Mouse (Mus musculus): ENCODE measurements at regions not wholly inside any gene's neighbourhood (a gene's known extent, or its start where the extent isn't known, plus 50 kb on each side); places are given as distances from the start of the nearest gene placed in this dataset.
A peak's percentile ranks its signal among the peaks of the same experiment; 100 is the strongest.

DNA sequence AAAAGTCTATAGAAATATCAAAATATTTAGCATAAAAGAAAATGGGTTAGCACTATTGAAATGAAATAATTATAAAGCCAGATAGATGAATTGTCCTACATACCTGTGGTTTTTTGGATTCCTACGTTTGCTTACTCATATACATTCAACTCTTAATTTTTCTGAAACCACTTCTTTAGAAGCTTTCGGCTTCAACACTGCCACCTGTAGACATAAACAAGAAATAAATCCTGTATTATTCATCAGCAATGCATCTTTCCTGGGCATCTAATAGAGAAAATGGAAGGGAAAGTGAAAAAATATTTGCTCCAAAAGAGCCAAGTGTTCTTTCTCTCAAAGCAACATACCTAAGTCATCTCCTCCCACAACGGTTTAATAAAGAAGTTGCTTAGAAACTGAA, 245.7 kb downstream of the Tex13c3 start:
- no peak overlapping the region for H3K9ac ChIP-seq (ENCODE audit: low read depth, low read length)
- TF ChIP-seq CTCF (IDR thresholded peaks at IDR 0.05; ENCODE audit: low read depth): no peak
- H3K4me2 ChIP-seq (replicated peaks; ENCODE audit: low read depth): no peak overlapping the region
- H3K36me3 ChIP-seq (ENCODE audit: control insufficient read depth, insufficient read depth): no peaks in the 10 kb centered on the region
- no peaks in the 10 kb centered on the region for H3K27me3 ChIP-seq (replicated peaks; ENCODE audit: control insufficient read depth, insufficient read depth, low read length)
- H3K9me3 ChIP-seq (ENCODE audit: control insufficient read depth): no peaks in the 10 kb centered on the region
- H3K27ac ChIP-seq (ENCODE audit: low read depth, low read length): no peak overlapping the region
- 66% methylated on average over 3 of the region's 3 CpGs for WGBS
- no peaks in the 10 kb centered on the region for H3K4me1 ChIP-seq (replicated peaks; ENCODE audit: control insufficient read depth, insufficient read depth, low read length)
- H3K4me3 ChIP-seq (ENCODE audit: low read depth, low read length): no peak overlapping the region
- ATAC-seq: no peak

DNA sequence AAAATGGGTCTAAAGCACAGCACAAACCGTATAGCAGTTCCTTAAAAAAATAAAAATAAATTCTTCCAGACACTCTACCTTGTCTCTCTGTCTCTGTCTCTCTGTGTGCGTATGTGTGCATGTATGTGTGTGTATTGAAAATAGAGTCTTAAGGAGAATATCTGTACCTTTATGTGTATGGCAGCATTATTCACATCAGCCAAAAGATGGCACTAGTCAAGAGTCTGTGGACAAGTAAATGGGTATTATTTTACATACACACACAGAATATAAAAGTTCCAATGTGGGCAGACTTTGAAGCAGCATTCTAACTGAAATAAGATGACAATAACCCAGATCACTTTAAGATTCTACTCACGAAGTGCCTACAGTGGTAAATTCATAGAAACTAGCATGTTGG, 249.3 kb downstream of the Tex13c3 start:
- Histone ChIP-seq H3K27me3 (replicated peaks; ENCODE audit: control insufficient read depth, insufficient read depth, low read length) (no peaks in the 10 kb centered on the region), H3K27ac (ENCODE audit: low read depth, low read length) (no peak overlapping the region), H3K4me2 (replicated peaks; ENCODE audit: low read depth) (no peak overlapping the region), H3K36me3 (ENCODE audit: control insufficient read depth, insufficient read depth) (no peaks in the 10 kb centered on the region), H3K4me3 (ENCODE audit: low read depth, low read length) (no peak overlapping the region), H3K4me1 (replicated peaks; ENCODE audit: control insufficient read depth, insufficient read depth, low read length) (no peaks in the 10 kb centered on the region), H3K9me3 (ENCODE audit: control insufficient read depth) (no peaks in the 10 kb centered on the region), H3K9ac (ENCODE audit: low read depth, low read length) (no peak overlapping the region)
- peak; percentile 16; the same call in 1 of the 2 replicates for TF ChIP-seq CTCF (IDR thresholded peaks at IDR 0.05; ENCODE audit: low read depth)
- ATAC-seq: no peak
- 83% methylated on average over 3 of the region's 3 CpGs for WGBS

DNA sequence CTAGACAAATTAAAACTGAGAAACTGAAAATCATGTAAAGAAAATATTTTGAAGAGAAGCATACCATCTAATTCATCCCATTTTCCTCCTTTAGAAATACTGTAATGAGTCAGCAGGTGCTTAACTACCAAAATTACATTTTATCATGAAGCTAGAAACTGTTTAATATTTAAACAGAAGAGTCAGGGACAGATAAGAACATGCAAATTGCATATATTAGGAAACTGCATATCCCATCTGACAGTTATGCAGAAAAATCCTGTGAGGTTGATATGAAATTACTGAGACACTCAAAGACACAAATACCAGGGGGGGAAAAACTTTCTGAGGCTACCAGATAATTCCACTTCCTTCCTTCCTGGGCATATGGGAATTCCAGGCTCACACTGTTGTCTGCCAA, 257.8 kb downstream of the Tex13c3 start:
- Histone ChIP-seq H3K9me3 (ENCODE audit: control insufficient read depth) (no peaks in the 10 kb centered on the region), H3K4me3 (ENCODE audit: low read depth, low read length) (no peak overlapping the region), H3K27ac (ENCODE audit: low read depth, low read length) (no peak overlapping the region), H3K4me2 (replicated peaks; ENCODE audit: low read depth) (no peak overlapping the region), H3K36me3 (ENCODE audit: control insufficient read depth, insufficient read depth) (no peaks in the 10 kb centered on the region), H3K27me3 (replicated peaks; ENCODE audit: control insufficient read depth, insufficient read depth, low read length) (no peaks in the 10 kb centered on the region), H3K4me1 (replicated peaks; ENCODE audit: control insufficient read depth, insufficient read depth, low read length) (no peaks in the 10 kb centered on the region), H3K9ac (ENCODE audit: low read depth, low read length) (no peak overlapping the region)
- ATAC-seq: no peak
- no peak for TF ChIP-seq CTCF (IDR thresholded peaks at IDR 0.05; ENCODE audit: low read depth)

DNA sequence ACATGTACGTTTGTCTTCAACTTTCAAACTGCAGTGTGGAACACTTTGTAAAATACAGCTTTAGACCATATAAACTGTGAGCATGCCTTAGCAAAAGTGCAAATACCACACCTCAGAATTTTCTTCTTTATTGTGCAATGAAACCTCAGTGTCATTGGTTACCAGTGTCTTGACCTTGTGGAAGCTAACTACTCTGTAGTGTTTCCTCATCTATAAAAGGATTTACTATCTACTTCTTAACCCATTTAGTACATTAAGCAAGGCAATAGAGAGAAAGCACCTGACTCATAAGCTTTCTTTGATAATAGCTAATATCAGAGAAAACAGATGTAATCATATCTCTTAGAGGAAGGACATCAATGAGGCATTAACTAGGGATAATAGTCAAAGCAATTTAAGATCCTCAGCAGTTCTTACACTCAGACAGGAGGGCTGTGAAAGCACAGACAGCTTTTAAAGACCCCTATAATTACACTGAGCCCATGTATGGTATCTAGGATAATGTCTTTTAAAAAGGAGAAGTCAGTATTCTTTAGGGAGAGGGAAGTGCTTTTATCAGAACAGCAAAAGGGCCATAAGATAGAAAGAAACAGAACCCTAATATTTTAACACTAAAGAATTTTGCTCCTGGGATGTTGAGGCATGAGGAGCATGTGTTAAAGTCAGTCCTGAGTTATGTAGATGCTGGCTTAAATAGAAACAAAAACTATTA, 260.2 kb downstream of the Tex13c3 start:
- no peak for TF ChIP-seq CTCF (IDR thresholded peaks at IDR 0.05; ENCODE audit: low read depth)
- H3K4me3 ChIP-seq (ENCODE audit: low read depth, low read length): no peak overlapping the region
- no peaks in the 10 kb centered on the region for H3K9me3 ChIP-seq (ENCODE audit: control insufficient read depth)
- no peak for ATAC-seq
- no peaks in the 10 kb centered on the region for H3K27me3 ChIP-seq (replicated peaks; ENCODE audit: control insufficient read depth, insufficient read depth, low read length)
- no peak overlapping the region for H3K27ac ChIP-seq (ENCODE audit: low read depth, low read length)
- H3K4me1 ChIP-seq (replicated peaks; ENCODE audit: control insufficient read depth, insufficient read depth, low read length): no peaks in the 10 kb centered on the region
- H3K4me2 ChIP-seq (replicated peaks; ENCODE audit: low read depth): no peak overlapping the region
- WGBS: 64% methylated on average over 1 of the region's 1 CpGs
- H3K9ac ChIP-seq (ENCODE audit: low read depth, low read length): no peak overlapping the region
- H3K36me3 ChIP-seq (ENCODE audit: control insufficient read depth, insufficient read depth): no peaks in the 10 kb centered on the region

DNA sequence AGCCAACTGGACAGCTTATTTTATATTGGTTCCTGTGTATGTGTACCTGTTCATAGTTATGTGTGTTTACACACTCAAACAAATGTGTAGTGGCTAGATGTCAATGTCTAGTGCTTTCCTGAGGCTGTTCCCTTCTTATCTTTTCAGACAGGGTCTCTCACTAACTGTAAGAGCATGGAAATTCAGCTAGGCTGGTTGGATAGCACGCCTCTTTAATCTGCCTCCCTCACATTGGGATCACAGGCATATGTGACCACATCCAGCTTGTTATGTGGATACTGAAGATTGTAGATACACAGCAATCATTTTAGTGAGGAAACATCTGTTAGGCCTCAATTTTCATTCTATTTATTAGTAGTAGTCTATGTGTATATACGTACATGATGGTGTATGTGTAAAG, 261.4 kb downstream of the Tex13c3 start:
- WGBS: 79% methylated on average over 2 of the region's 2 CpGs
- H3K4me1 ChIP-seq (replicated peaks; ENCODE audit: control insufficient read depth, insufficient read depth, low read length): no peaks in the 10 kb centered on the region
- no peak overlapping the region for H3K9ac ChIP-seq (ENCODE audit: low read depth, low read length)
- no peak for TF ChIP-seq CTCF (IDR thresholded peaks at IDR 0.05; ENCODE audit: low read depth)
- H3K4me2 ChIP-seq (replicated peaks; ENCODE audit: low read depth): no peak overlapping the region
- H3K36me3 ChIP-seq (ENCODE audit: control insufficient read depth, insufficient read depth): no peaks in the 10 kb centered on the region
- no peaks in the 10 kb centered on the region for H3K27me3 ChIP-seq (replicated peaks; ENCODE audit: control insufficient read depth, insufficient read depth, low read length)
- no peak for ATAC-seq
- H3K9me3 ChIP-seq (ENCODE audit: control insufficient read depth): no peaks in the 10 kb centered on the region
- H3K4me3 ChIP-seq (ENCODE audit: low read depth, low read length): no peak overlapping the region
- no peak overlapping the region for H3K27ac ChIP-seq (ENCODE audit: low read depth, low read length)

DNA sequence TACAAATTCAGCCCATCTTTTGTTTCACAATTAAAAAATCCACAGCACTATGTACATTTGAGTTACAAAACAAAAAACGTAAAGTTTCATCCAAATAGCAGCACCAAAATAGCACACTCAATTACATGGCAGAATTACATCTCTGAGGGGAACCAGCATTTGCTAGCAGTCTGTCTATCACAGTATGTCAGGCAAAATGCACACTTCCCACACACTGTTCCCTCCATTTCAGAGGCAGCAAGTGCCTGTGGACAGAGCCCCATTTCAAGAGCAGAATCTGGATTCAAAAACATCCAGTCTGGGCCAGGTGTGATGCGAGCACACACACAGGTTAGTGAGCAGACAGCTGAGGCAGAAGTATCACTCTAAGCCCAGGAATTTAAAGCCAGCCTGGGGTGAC, 261.8 kb downstream of the Tex13c3 start:
- TF ChIP-seq CTCF (IDR thresholded peaks at IDR 0.05; ENCODE audit: low read depth): no peak
- Histone ChIP-seq H3K36me3 (ENCODE audit: control insufficient read depth, insufficient read depth) (no peaks in the 10 kb centered on the region), H3K27ac (ENCODE audit: low read depth, low read length) (no peak overlapping the region), H3K9me3 (ENCODE audit: control insufficient read depth) (no peaks in the 10 kb centered on the region), H3K4me3 (ENCODE audit: low read depth, low read length) (no peak overlapping the region), H3K4me1 (replicated peaks; ENCODE audit: control insufficient read depth, insufficient read depth, low read length) (no peaks in the 10 kb centered on the region), H3K9ac (ENCODE audit: low read depth, low read length) (no peak overlapping the region), H3K4me2 (replicated peaks; ENCODE audit: low read depth) (no peak overlapping the region), H3K27me3 (replicated peaks; ENCODE audit: control insufficient read depth, insufficient read depth, low read length) (no peaks in the 10 kb centered on the region)
- no peak for ATAC-seq
- 86% methylated on average over 2 of the region's 2 CpGs for WGBS

DNA sequence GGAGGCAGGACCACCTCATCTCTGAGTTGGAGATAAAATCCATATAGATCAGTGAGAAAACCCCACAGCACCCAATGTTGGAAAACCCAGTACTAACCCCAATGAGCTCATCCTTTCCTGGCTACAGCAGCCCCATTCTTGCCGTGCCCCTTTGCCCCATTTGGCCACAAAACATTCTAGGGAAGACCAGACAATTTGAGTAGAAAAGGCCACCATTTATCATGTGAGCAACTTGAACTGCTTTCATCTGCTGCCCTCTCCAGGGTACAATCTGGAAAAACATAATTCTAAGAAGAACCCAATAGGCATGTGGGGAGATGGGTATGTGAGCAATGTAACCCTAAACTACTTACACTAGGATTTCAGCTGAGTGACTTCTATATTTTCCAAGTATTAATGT, 274.7 kb downstream of the Tex13c3 start:
- Histone ChIP-seq H3K4me2 (replicated peaks; ENCODE audit: low read depth) (no peak overlapping the region), H3K9me3 (ENCODE audit: control insufficient read depth) (no peaks in the 10 kb centered on the region), H3K9ac (ENCODE audit: low read depth, low read length) (no peak overlapping the region), H3K27me3 (replicated peaks; ENCODE audit: control insufficient read depth, insufficient read depth, low read length) (no peaks in the 10 kb centered on the region), H3K4me3 (ENCODE audit: low read depth, low read length) (no peak overlapping the region), H3K27ac (ENCODE audit: low read depth, low read length) (no peak overlapping the region), H3K4me1 (replicated peaks; ENCODE audit: control insufficient read depth, insufficient read depth, low read length) (no peaks in the 10 kb centered on the region), H3K36me3 (ENCODE audit: control insufficient read depth, insufficient read depth) (no peaks in the 10 kb centered on the region)
- TF ChIP-seq CTCF (IDR thresholded peaks at IDR 0.05; ENCODE audit: low read depth): no peak
- ATAC-seq: no peak
- 57% methylated on average over 1 of the region's 1 CpGs for WGBS

Measured in intestine, postnatal 0 days (tissue).